Mouse (Mus musculus) lung, adult 2 months (tissue): ENCODE data around the gene Mafk.

Source experiments
- CTCF ChIP-seq: fragments of 200-500 bp; IDR thresholded peaks from 2 replicates; pipeline ENCODE4 v1.5.1; 2011; ENCODE audit warnings: mild to moderate bottlenecking, low read length, control low read depth; ENCODE audit not compliant: insufficient read depth
- POLR2A ChIP-seq: fragments of 200-500 bp; IDR thresholded peaks from 2 replicates; pipeline ENCODE4 v1.6.1; 2011; ENCODE audit warnings: low read depth, mild to moderate bottlenecking, control low read depth, low read length, borderline replicate concordance; ENCODE audit errors: extremely low read depth

DNA sequence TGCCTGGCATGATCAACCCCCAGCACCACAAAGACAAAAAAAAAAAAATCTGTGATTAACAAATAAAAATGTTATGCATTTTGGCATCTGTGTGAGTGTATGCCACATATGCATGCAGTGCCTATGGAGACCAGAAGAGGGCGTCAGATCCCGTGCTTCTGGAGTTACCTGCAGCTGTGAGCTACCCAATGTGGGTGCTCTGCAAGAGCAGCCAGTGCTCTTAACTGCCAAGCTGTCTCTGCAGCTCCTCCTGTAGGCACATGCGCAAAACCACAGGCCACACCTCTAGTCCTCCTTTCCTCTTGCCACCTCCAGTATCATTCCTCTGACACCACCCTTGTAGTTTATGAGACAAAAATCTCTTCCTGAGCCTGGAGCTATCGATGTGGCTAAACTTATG, 18.1 kb downstream of the Mafk start:
- TF ChIP-seq POLR2A, result no peak
- no peak for TF ChIP-seq CTCF
